Mouse (Mus musculus) limb, embryonic 14.5 days (tissue): ENCODE measurements around the gene Aspdh. TPM values are rescaled to one million over a fixed set of nuclear protein-coding genes. Genes with fewer than 3 reads are reported as not detected.
A peak's percentile ranks its signal among the peaks of the same experiment; 100 is the strongest.

ENCODE experiments used
- ATAC-seq: fragments of 200-750 bp; cut with Nextera tagmentation; 2 replicates; pipeline ENCODE4 v1.8.0; 2017; ENCODE audit warnings: low read depth, moderate number of reproducible peaks, moderate TSS enrichment; ENCODE audit not compliant: low FRiP score
- DNase-seq: peaks from one replicate; pipeline ENCODE4 v3.0.0-alpha.2; 2015; ENCODE audit warnings: low spot score
- H3K27ac ChIP-seq: fragments of 300-500 bp; sonication (generic); replicated peaks from 2 replicates; pipeline ENCODE4 v1.5.1; 2014; ENCODE audit warnings: low read depth, mild to moderate bottlenecking, low read length, moderate library complexity, mixed read lengths
- H3K27me3 ChIP-seq: fragments of 300-500 bp; sonication (generic); 2 replicates; pipeline ENCODE4 v1.6.1; 2014; ENCODE audit warnings: low read length, mixed read lengths; ENCODE audit not compliant: control insufficient read depth, insufficient read depth
- H3K36me3 ChIP-seq: fragments of 300-500 bp; sonication (generic); 2 replicates; pipeline ENCODE4 v1.6.1; 2014; ENCODE audit warnings: mild to moderate bottlenecking, low read length, moderate library complexity, mixed read lengths; ENCODE audit not compliant: control insufficient read depth, insufficient read depth
- H3K4me1 ChIP-seq: fragments of 300-500 bp; sonication (generic); 2 replicates; pipeline ENCODE4 v1.6.1; 2014; ENCODE audit warnings: antibody characterized with exemption, low read length, mixed read lengths; ENCODE audit not compliant: control insufficient read depth, insufficient read depth
- H3K4me2 ChIP-seq: fragments of 300-500 bp; sonication (generic); replicated peaks from 2 replicates; pipeline ENCODE4 v1.6.1; 2014; ENCODE audit warnings: low read depth, mild to moderate bottlenecking, low read length, moderate library complexity; ENCODE audit not compliant: severe bottlenecking
- H3K4me3 ChIP-seq: fragments of 300-500 bp; sonication (generic); replicated peaks from 2 replicates; pipeline ENCODE4 v1.5.1; 2014; ENCODE audit warnings: low read length
- H3K9ac ChIP-seq: fragments of 300-500 bp; sonication (generic); 2 replicates; pipeline ENCODE4 v1.6.1; 2014; ENCODE audit warnings: mild to moderate bottlenecking, low read depth, low read length, moderate library complexity; ENCODE audit not compliant: severe bottlenecking
- H3K9me3 ChIP-seq: fragments of 300-500 bp; sonication (generic); 2 replicates; pipeline ENCODE4 v1.6.1; 2016; ENCODE audit warnings: low read length; ENCODE audit not compliant: control insufficient read depth
- POLR2A ChIP-seq: fragments of 200-500 bp; IDR thresholded peaks from 2 replicates; pipeline ENCODE4 v1.8.0; 2012; ENCODE audit warnings: inconsistent platforms, mild to moderate bottlenecking, moderate library complexity, borderline replicate concordance; ENCODE audit not compliant: insufficient read depth, insufficient read length; ENCODE audit errors: extremely low read depth
- WGBS: fragments of 180-500 bp; shearing (Covaris S2); extraction: QIAGEN DNeasy Blood & Tissue Kit; methylation state at CpG from one replicate; pipeline ENCODE4 v1.1.7; 2014; 5-methylcytosine and 5-hydroxymethylcytosine counted together
- polyA plus RNA-seq, 2 experiments: library from polyadenylated mRNA; depleted of rRNA in 1 of 2; stranded (reverse) in 1 of 2; unstranded in 1 of 2; fragments of >200 nt; fragmentation: Nextera tagmentation in 1 of 2; extraction: Ambion mirVana in 1 of 2; gene quantifications; 2 replicates each; pipeline versions ENCODE4 v1.2.1 to v1.2.3; 2012 to 2014

The Aspdh gene
- polyA plus RNA-seq, 2 experiments = 0.37 to 1.8 TPM

DNA sequence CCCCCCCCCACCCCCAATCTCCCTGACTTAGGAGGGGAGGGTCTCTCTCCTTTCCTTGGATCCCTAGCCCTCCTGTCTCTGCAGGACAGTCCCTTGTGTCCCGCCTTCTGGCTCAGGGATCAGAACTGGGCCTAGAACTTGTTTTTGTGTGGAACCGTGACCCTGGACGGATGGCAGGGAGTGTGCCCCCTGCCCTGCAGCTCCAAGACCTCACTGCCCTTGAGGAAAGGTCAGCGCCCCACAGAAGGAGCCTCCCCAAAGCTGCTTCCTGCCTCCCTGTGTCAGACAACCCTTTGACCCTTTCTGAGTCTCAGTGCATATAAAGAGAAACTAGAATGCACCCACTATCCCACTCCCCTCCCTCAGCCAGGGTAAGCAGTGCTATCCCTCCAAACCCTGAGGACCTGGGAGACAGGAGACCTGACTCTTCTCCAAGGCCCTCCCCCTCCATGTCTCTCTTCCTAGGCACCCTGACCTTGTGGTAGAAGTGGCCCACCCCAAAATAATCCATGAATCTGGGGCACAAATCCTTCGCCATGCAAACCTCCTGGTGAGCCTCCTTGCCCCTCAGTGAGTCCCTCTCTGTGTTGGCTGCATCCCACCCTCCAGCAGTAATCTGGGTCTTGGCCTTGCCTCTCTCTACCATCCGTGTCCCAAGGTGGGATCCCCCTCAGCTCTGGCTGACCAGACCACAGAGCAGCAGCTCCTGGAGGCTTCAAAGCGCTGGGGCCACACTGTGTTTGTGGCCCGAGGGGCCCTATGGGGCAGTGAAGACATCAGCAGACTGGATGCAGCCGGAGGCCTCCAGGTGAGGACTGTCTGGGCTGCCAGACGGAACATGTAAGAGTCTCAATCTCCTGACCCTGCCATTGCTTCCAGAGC lies 1.1 kb downstream of the Aspdh start:
- Histone ChIP-seq H3K4me3 (no peak overlapping the region), H3K4me1 (peaks cover 2% of the 10 kb centered on the region; the same call in 1 of the 2 replicates), H3K36me3 (peaks cover 9% of the 10 kb centered on the region; the same call in 1 of the 2 replicates), H3K9me3 (no peaks in the 10 kb centered on the region), H3K4me2 (no peak overlapping the region), H3K27me3 (peaks cover 30% of the 10 kb centered on the region), H3K9ac (no peak overlapping the region), H3K27ac (no peak overlapping the region)
- ATAC-seq (no peak), DNase-seq (no peak)
- no peak for TF ChIP-seq POLR2A
- WGBS = 81% methylated on average over 10 of the region's 10 CpGs

GRCm38 (mm10) chr7:44466888-44467311 lies 1.7 kb downstream of the Aspdh start:
- no peak for TF ChIP-seq POLR2A
- H3K4me1 ChIP-seq = peaks cover 2% of the 10 kb centered on the region; the same call in 1 of the 2 replicates
- H3K4me3 ChIP-seq = no peak overlapping the region
- no peaks in the 10 kb centered on the region for H3K9me3 ChIP-seq
- peaks cover 23% of the 10 kb centered on the region for H3K27me3 ChIP-seq
- ATAC-seq (no peak), DNase-seq (no peak)
- no peak overlapping the region for H3K4me2 ChIP-seq
- no peak overlapping the region for H3K27ac ChIP-seq
- H3K36me3 ChIP-seq = peaks cover 4% of the 10 kb centered on the region; the same call in 1 of the 2 replicates
- no peak overlapping the region for H3K9ac ChIP-seq
- 91% methylated on average over 13 of the region's 16 CpGs for WGBS

DNA sequence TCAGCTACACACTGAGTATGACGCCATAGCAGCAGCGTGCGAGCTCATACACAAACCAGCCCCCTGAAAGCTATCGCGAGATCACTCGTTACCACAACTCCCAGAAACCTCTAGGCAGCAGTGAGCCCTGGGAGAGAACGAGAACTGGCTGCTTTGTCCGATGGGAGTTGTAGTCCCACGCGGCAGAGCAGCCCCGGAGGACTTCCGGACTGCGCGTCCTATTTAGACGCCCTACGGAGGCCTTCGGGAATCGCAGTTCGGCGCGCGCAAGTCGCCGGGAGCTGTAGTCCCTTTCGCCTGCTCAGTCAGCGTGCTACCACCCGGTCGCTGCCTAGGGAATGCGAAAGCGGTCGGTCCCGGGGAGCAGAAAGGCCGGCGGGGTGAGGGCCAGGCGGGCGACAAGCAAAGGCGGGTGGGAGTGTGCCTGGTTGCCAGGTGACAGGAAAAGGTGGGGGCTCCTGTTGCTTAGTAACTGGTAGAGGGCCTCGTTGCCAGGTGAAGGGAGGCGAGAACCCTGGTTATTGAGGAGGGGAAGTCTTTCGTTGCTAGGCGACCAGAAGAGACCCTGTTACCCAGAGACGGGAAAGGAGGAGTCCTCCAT lies 2.7 kb downstream of the Aspdh start, which contains the start of gene Josd2:
TSS of gene Josd2 (plus strand) at position 170 of the 601 bp plus-strand sequence.
- H3K4me2 ChIP-seq = peak within 1 kb of the TSS; percentile 50
- no peaks in the 10 kb centered on the region for H3K9me3 ChIP-seq
- H3K27ac ChIP-seq = 0 out of 2 replicates have a peak within 1 kb of the TSS, but pooled peaks have one; percentile 56
- peak within 1 kb of the TSS; percentile 78 for H3K9ac ChIP-seq
- peak within 1 kb of the TSS; percentile 71 for H3K4me3 ChIP-seq
- H3K36me3 ChIP-seq = no peaks in the 10 kb centered on the region; the same call in 1 of the 2 replicates
- H3K4me1 ChIP-seq = no peaks in the 10 kb centered on the region; the same call in 1 of the 2 replicates
- 0% methylated on average over 41 of the region's 42 CpGs for WGBS
- ATAC-seq = peak; percentile 95
- TF ChIP-seq POLR2A = peak; percentile 29; the same call in 1 of the 2 replicates
- peak; percentile 99 for DNase-seq
- peaks cover 13% of the 10 kb centered on the region for H3K27me3 ChIP-seq

- H3K9ac ChIP-seq = peak overlapping the region; percentile 78
- H3K9me3 ChIP-seq = no peaks in the 10 kb centered on the region
- peaks cover 10% of the 10 kb centered on the region; the same call in 1 of the 2 replicates for H3K27me3 ChIP-seq
- no peaks in the 10 kb centered on the region; the same call in 1 of the 2 replicates for H3K4me1 ChIP-seq
- no peak overlapping the region for H3K27ac ChIP-seq
- DNase-seq (no peak), ATAC-seq (no peak)
- TF ChIP-seq POLR2A = no peak
- 71% methylated on average over 14 of the region's 15 CpGs for WGBS
- H3K4me3 ChIP-seq = peak overlapping the region; percentile 71
- no peaks in the 10 kb centered on the region; the same call in 1 of the 2 replicates for H3K36me3 ChIP-seq
- peak overlapping the region; percentile 50 for H3K4me2 ChIP-seq
Observed at GRCm38 (mm10) chr7:44468644-44469285, 3.6 kb downstream of the Aspdh start.
